Mouse (Mus musculus): ENCODE results near the gene Itpr1.

DNA sequence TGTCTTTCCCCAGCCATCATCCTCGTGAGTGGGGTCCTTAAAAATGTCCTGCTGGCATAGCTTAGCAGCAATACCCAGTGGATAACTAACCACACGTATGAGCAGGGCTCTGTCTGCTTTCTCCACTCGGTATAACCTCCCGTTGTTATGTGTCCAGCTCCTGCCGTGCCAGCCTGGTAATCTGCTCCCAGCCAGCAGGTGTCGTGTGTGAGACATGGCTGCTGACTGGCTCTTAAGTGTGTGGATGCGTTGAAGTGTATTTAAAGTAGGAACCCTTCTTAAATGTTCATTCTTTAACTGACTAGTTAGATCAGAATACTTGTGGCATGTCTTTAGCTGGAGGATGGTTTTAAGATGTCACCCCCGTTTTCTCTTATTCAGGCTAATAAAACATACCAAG, 204.6 kb downstream of the Itpr1 start:
- TF ChIP-seq POLR2A (IDR thresholded peaks at IDR 0.05; ENCODE audit: low read depth, low read length), result no peak
- peak; percentile 95 for TF ChIP-seq CTCF (IDR thresholded peaks at IDR 0.05; ENCODE audit: extremely low read depth, insufficient read length, insufficient replicate concordance, low read depth, low read length)
